Mouse (Mus musculus) cortical plate, adult 2 months (tissue): ENCODE measurements around the gene Sgo2b.

Experiments used
- CTCF ChIP-seq: fragments of 200-500 bp; IDR thresholded peaks from 2 replicates; pipeline ENCODE4 v1.5.1; 2011; ENCODE audit warnings: mild to moderate bottlenecking, control low read depth, low read length; ENCODE audit not compliant: insufficient read depth; ENCODE audit errors: extremely low read depth
- POLR2A ChIP-seq: fragments of 200-500 bp; IDR thresholded peaks from 2 replicates; pipeline ENCODE4 v1.6.1; 2011; ENCODE audit warnings: mild to moderate bottlenecking, low read length, control low read depth; ENCODE audit not compliant: insufficient read depth; ENCODE audit errors: extremely low read depth

DNA sequence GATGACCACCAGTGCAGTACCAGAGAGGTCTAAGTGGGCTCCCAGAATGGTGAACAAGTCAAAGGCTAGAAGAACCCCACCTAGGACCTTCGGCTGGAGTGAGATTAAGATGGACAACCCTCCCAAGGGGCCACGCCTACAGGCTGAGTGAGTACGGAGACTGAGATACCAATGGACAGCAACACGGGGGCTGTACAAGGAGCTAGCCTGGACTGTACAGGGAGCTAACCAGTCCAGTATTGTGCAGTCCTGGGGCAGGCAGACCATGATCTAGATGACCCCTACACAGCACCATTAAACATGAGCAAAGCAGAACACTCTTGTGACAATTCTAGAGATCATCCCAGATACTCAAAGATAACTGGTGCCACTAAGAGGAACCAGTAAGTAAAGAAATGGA lies 73.7 kb downstream of the Sgo2b start:
- no peak for TF ChIP-seq POLR2A
- TF ChIP-seq CTCF = no peak
